Mouse (Mus musculus): ENCODE data around the gene Ankrd65.

Ankrd65 gene

GRCm38 (mm10) chr4:155847591-155848352 lies 57.5 kb downstream of the Ankrd65 start:
- DNase-seq (ENCODE audit: low read depth) = no peak

DNA sequence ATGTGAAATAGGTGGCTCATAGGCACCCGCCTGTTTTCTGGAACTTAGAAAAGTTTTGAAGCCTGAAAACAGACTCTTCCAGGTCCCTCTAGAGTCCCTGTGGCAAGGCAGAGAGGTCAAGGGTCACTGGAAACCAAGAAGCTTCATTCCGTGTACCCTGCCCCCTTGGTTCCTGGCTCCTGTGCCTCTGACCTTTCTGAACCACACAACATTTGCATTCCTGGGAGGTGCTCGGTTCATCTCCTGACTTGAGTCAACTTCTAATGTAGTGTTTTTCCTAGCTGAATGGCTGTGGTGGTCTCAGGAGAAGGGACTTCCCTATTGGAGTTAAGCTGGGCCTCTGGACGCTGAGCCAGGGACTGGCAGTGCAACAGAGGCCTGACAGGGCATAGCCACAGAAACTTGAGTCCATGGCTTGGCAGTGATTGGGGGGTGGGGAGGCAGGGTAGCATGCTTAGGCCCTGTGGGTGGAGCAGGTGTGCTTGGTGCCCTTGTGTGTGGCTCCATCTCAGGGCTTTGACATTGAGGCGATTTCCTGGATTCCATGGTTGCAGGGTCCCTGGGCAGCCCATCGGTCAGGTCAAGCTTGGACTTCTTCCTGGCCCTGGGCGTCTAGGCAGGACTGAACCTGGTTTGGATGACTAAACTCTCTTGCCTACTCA lies 58.3 kb downstream of the Ankrd65 start:
- no peak for DNase-seq (ENCODE audit: low read depth)
